Mouse (Mus musculus) liver, embryonic 14.5 days (tissue): ENCODE data around the gene Pik3ap1.

Experiments used
- CTCF ChIP-seq: IDR thresholded peaks from 2 replicates; pipeline ENCODE4 v1.5.1; 2016; ENCODE audit warnings: antibody characterized with exemption, low read depth, control low read depth
- EP300 ChIP-seq: IDR thresholded peaks from 2 replicates; pipeline ENCODE4 v1.6.1; 2016; ENCODE audit warnings: antibody characterized with exemption, low read depth

- no peak for TF ChIP-seq CTCF
- TF ChIP-seq EP300, result no peak
These were observed 83.0 kb downstream of the Pik3ap1 start for GRCm38 (mm10) chr19:41301856-41302255.
